Mouse (Mus musculus) midbrain, embryonic 15.5 days (tissue): ENCODE data around the gene Izumo1. TPM values are rescaled to one million over a fixed set of nuclear protein-coding genes. Genes with fewer than 3 reads are reported as not detected.

Source experiments
- ATAC-seq: fragments of 200-750 bp; cut with Nextera tagmentation; replicated peaks from 2 replicates; pipeline ENCODE4 v1.8.0; 2017; ENCODE audit warnings: moderate TSS enrichment
- H3K27ac ChIP-seq: fragments of 300-500 bp; sonication (generic); 2 replicates; pipeline ENCODE4 v1.5.1; 2015; ENCODE audit warnings: mild to moderate bottlenecking, inconsistent platforms
- H3K27me3 ChIP-seq: fragments of 300-500 bp; sonication (generic); replicated peaks from 2 replicates; pipeline ENCODE4 v1.6.1; 2015; ENCODE audit warnings: inconsistent platforms
- H3K36me3 ChIP-seq: fragments of 300-500 bp; sonication (generic); replicated peaks from 2 replicates; pipeline ENCODE4 v1.6.1; 2015; ENCODE audit warnings: inconsistent platforms
- H3K4me1 ChIP-seq: fragments of 300-500 bp; sonication (generic); 2 replicates; pipeline ENCODE4 v1.6.1; 2015; ENCODE audit warnings: inconsistent platforms
- H3K4me2 ChIP-seq: fragments of 300-500 bp; sonication (generic); 2 replicates; pipeline ENCODE4 v1.6.1; 2015; ENCODE audit warnings: inconsistent platforms, mild to moderate bottlenecking, moderate library complexity
- H3K4me3 ChIP-seq: fragments of 300-500 bp; sonication (generic); 2 replicates; pipeline ENCODE4 v1.5.1; 2015; ENCODE audit warnings: mild to moderate bottlenecking, inconsistent platforms
- H3K9ac ChIP-seq: fragments of 300-500 bp; sonication (generic); 2 replicates; pipeline ENCODE4 v1.6.1; 2015; ENCODE audit warnings: mild to moderate bottlenecking, inconsistent platforms
- H3K9me3 ChIP-seq: fragments of 300-500 bp; sonication (generic); 2 replicates; pipeline ENCODE4 v1.6.1; 2016; ENCODE audit warnings: inconsistent platforms
- WGBS: fragments of 180-500 bp; shearing (Covaris S2); methylation state at CpG from one replicate; pipeline ENCODE4 v1.1.7; 2015; ENCODE audit warnings: mixed read lengths; 5-methylcytosine and 5-hydroxymethylcytosine counted together
- polyA plus RNA-seq: library from polyadenylated mRNA; unstranded; fragments of >200 nt; fragmentation: Nextera tagmentation; extraction: Ambion mirVana; gene quantifications from 2 replicates; pipeline ENCODE4 v1.2.1, GENCODE M21; 2015

Izumo1 gene
- polyA plus RNA-seq, 1 experiment from 2014 or later = not detected

- no peak for ATAC-seq
- WGBS = 83% methylated on average over 4 of the region's 4 CpGs
Observed at GRCm38 (mm10) chr7:45595176-45595575, 26.4 kb upstream of the Izumo1 start.

GRCm38 (mm10) chr7:45596107-45596506 lies 25.5 kb upstream of the Izumo1 start:
- no peak for ATAC-seq
- no peak overlapping the region for H3K4me3 ChIP-seq
- no peak overlapping the region for H3K4me2 ChIP-seq
- H3K27ac ChIP-seq = no peak overlapping the region
- no peaks in the 10 kb centered on the region for H3K4me1 ChIP-seq
- H3K27me3 ChIP-seq = no peaks in the 10 kb centered on the region
- no peaks in the 10 kb centered on the region for H3K9me3 ChIP-seq
- 83% methylated on average over 1 of the region's 1 CpGs for WGBS
- H3K9ac ChIP-seq = no peak overlapping the region
- H3K36me3 ChIP-seq = no peaks in the 10 kb centered on the region

More at GRCm38 (mm10) chr7:45595176-45595575, 26.4 kb upstream of the Izumo1 start:
- Histone ChIP-seq H3K4me3 (no peak overlapping the region), H3K4me1 (no peaks in the 10 kb centered on the region), H3K27me3 (no peaks in the 10 kb centered on the region), H3K36me3 (no peaks in the 10 kb centered on the region), H3K9ac (no peak overlapping the region), H3K9me3 (no peaks in the 10 kb centered on the region), H3K4me2 (no peak overlapping the region), H3K27ac (no peak overlapping the region)

- H3K4me1 ChIP-seq = no peaks in the 10 kb centered on the region
- H3K27ac ChIP-seq = no peak overlapping the region
- H3K9ac ChIP-seq = no peak overlapping the region
- H3K4me3 ChIP-seq = no peak overlapping the region
- no peak overlapping the region for H3K4me2 ChIP-seq
- ATAC-seq = no peak
- WGBS = 89% methylated on average over 5 of the region's 5 CpGs
- no peaks in the 10 kb centered on the region for H3K27me3 ChIP-seq
- H3K9me3 ChIP-seq = no peaks in the 10 kb centered on the region
- no peaks in the 10 kb centered on the region for H3K36me3 ChIP-seq
Observed at GRCm38 (mm10) chr7:45597013-45597412, 24.6 kb upstream of the Izumo1 start.

- Histone ChIP-seq H3K4me3 (no peak overlapping the region), H3K36me3 (no peaks in the 10 kb centered on the region), H3K27me3 (no peaks in the 10 kb centered on the region), H3K9ac (no peak overlapping the region), H3K4me2 (no peak overlapping the region), H3K4me1 (no peaks in the 10 kb centered on the region), H3K9me3 (no peaks in the 10 kb centered on the region), H3K27ac (no peak overlapping the region)
- 89% methylated on average over 6 of the region's 6 CpGs for WGBS
- no peak for ATAC-seq
Observed at GRCm38 (mm10) chr7:45597527-45597926, 24.1 kb upstream of the Izumo1 start.

GRCm38 (mm10) chr7:45598960-45599879 lies 22.4 kb upstream of the Izumo1 start:
- H3K27ac ChIP-seq = no peak overlapping the region
- no peaks in the 10 kb centered on the region for H3K4me1 ChIP-seq
- 55% methylated on average over 18 of the region's 18 CpGs for WGBS
- H3K36me3 ChIP-seq = no peaks in the 10 kb centered on the region
- no peaks in the 10 kb centered on the region for H3K9me3 ChIP-seq
- H3K27me3 ChIP-seq = no peaks in the 10 kb centered on the region
- no peak overlapping the region for H3K4me2 ChIP-seq
- no peak for ATAC-seq
- H3K4me3 ChIP-seq = no peak overlapping the region
- no peak overlapping the region for H3K9ac ChIP-seq

- Histone ChIP-seq H3K4me2 (no peak overlapping the region), H3K9me3 (no peaks in the 10 kb centered on the region), H3K27me3 (no peaks in the 10 kb centered on the region), H3K36me3 (no peaks in the 10 kb centered on the region), H3K4me1 (no peaks in the 10 kb centered on the region), H3K9ac (no peak overlapping the region), H3K27ac (no peak overlapping the region), H3K4me3 (no peak overlapping the region)
- no peak for ATAC-seq
- 80% methylated on average over 9 of the region's 9 CpGs for WGBS
Observed at GRCm38 (mm10) chr7:45605704-45606289, 15.8 kb upstream of the Izumo1 start.

GRCm38 (mm10) chr7:45609511-45609910 lies 12.1 kb upstream of the Izumo1 start:
- H3K9ac ChIP-seq = no peak overlapping the region
- no peak overlapping the region for H3K27ac ChIP-seq
- no peak overlapping the region for H3K4me3 ChIP-seq
- H3K4me2 ChIP-seq = no peak overlapping the region
- no peaks in the 10 kb centered on the region for H3K9me3 ChIP-seq
- no peaks in the 10 kb centered on the region for H3K36me3 ChIP-seq
- H3K27me3 ChIP-seq = no peaks in the 10 kb centered on the region; the same call in 1 of the 2 replicates
- H3K4me1 ChIP-seq = no peaks in the 10 kb centered on the region
- no peak for ATAC-seq
- 82% methylated on average over 1 of the region's 1 CpGs for WGBS

- Histone ChIP-seq H3K27ac (no peak overlapping the region), H3K4me3 (no peak overlapping the region), H3K4me1 (peaks cover 4% of the 10 kb centered on the region; the same call in 1 of the 2 replicates), H3K9ac (no peak overlapping the region), H3K27me3 (peaks cover 24% of the 10 kb centered on the region), H3K4me2 (no peak overlapping the region), H3K9me3 (no peaks in the 10 kb centered on the region), H3K36me3 (no peaks in the 10 kb centered on the region)
- WGBS = 25% methylated on average over 6 of the region's 6 CpGs
- no peak for ATAC-seq
Observed at GRCm38 (mm10) chr7:45616277-45616676, 5.3 kb upstream of the Izumo1 start.

- Histone ChIP-seq H3K4me2 (peak within 1 kb of the TSS; percentile 37), H3K9ac (peak within 1 kb of the TSS; percentile 12; the same call in 1 of the 2 replicates), H3K27ac (no peak within 1 kb of the TSS), H3K9me3 (no peaks in the 10 kb centered on the region), H3K4me3 (peak within 1 kb of the TSS; percentile 17), H3K27me3 (peaks cover 24% of the 10 kb centered on the region), H3K4me1 (peaks cover 4% of the 10 kb centered on the region; the same call in 1 of the 2 replicates), H3K36me3 (no peaks in the 10 kb centered on the region)
- 7% methylated on average over 30 of the region's 31 CpGs for WGBS
- ATAC-seq = no peak
Observed at GRCm38 (mm10) chr7:45617042-45617695, 4.4 kb upstream of the Izumo1 start, which contains the start of gene Fut1. Gene Fut1 (plus strand): TSS chr7:45617289.

GRCm38 (mm10) chr7:45618316-45618715 lies 3.3 kb upstream of the Izumo1 start:
- WGBS = 82% methylated on average over 5 of the region's 5 CpGs
- no peaks in the 10 kb centered on the region for H3K36me3 ChIP-seq
- H3K27ac ChIP-seq = no peak overlapping the region
- no peaks in the 10 kb centered on the region for H3K9me3 ChIP-seq
- no peak for ATAC-seq
- H3K4me3 ChIP-seq = no peak overlapping the region
- peaks cover 4% of the 10 kb centered on the region; the same call in 1 of the 2 replicates for H3K4me1 ChIP-seq
- no peak overlapping the region for H3K4me2 ChIP-seq
- peaks cover 24% of the 10 kb centered on the region for H3K27me3 ChIP-seq
- H3K9ac ChIP-seq = no peak overlapping the region

GRCm38 (mm10) chr7:45619592-45619991 lies 2.0 kb upstream of the Izumo1 start:
- peaks cover 4% of the 10 kb centered on the region; the same call in 1 of the 2 replicates for H3K4me1 ChIP-seq
- no peak overlapping the region for H3K4me2 ChIP-seq
- no peak overlapping the region for H3K9ac ChIP-seq
- H3K36me3 ChIP-seq = no peaks in the 10 kb centered on the region
- no peaks in the 10 kb centered on the region for H3K9me3 ChIP-seq
- WGBS = 95% methylated on average over 5 of the region's 5 CpGs
- H3K4me3 ChIP-seq = no peak overlapping the region
- no peak overlapping the region for H3K27ac ChIP-seq
- no peak for ATAC-seq
- H3K27me3 ChIP-seq = peaks cover 24% of the 10 kb centered on the region

- H3K4me2 ChIP-seq = no peak overlapping the region
- no peak overlapping the region for H3K27ac ChIP-seq
- 92% methylated on average over 11 of the region's 11 CpGs for WGBS
- H3K27me3 ChIP-seq = peaks cover 6% of the 10 kb centered on the region
- no peak for ATAC-seq
- no peak overlapping the region for H3K4me3 ChIP-seq
- H3K4me1 ChIP-seq = peaks cover 9% of the 10 kb centered on the region
- H3K9me3 ChIP-seq = no peaks in the 10 kb centered on the region
- H3K9ac ChIP-seq = no peak overlapping the region
- no peaks in the 10 kb centered on the region for H3K36me3 ChIP-seq
Observed at GRCm38 (mm10) chr7:45623507-45623906, 1.9 kb downstream of the Izumo1 start.
